Mouse (Mus musculus): ENCODE measurements around the gene Fam168a. TPM values are rescaled to one million over a fixed set of nuclear protein-coding genes. Genes with fewer than 3 reads are reported as not detected.

Fam168a gene
- total and polyA plus RNA-seq, 3 experiments, result 3.1 to 19.2 TPM; not detected in 1

DNA sequence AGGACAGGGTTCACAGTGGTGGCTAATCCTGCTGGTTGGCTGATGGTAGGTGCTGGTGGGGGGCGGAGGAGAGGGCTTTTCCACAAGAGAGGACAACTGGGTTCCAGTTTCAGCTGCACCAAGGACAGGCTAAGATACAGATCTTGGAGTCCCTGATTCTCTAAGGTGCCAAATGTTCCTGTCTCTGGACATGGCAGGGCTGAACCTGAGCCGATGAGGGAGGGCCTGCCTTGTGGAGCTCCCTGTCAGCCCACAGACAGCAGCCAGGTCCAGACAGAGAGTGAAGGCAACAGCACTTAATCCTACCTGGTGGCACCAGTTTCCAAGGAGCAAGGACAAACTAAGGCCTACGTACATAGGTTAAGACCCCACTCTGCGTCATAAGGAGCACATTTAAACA is 178.0 kb downstream of the Fam168a start:
- Histone ChIP-seq H3K9me3 (replicated peaks; ENCODE audit: insufficient read depth, low read length) (no peaks in the 10 kb centered on the region), H3K9ac (ENCODE audit: control insufficient read depth, low read depth, low read length, poor library complexity, severe bottlenecking) (no peak overlapping the region), H3K36me3 (ENCODE audit: control insufficient read depth in 1 of 2, insufficient read depth in 2 of 2, low read length in 2 of 2) (no peaks in the 10 kb centered on the region), H3K79me2 (ENCODE audit: control insufficient read depth, insufficient read depth, low read length, poor library complexity) (no peaks in the 10 kb centered on the region), H3K27ac (ENCODE audit: control insufficient read depth, low read depth, low read length) (no peak overlapping the region), H3K4me3 (ENCODE audit: control insufficient read depth in 1 of 2, insufficient read depth in 1 of 2, low read depth in 2 of 2, low read length in 2 of 2) (no peak overlapping the region), H3K27me3 (ENCODE audit: control insufficient read depth in 1 of 2, insufficient read depth in 2 of 2, low read length in 2 of 2) (0 out of 4 replicates have a peak, but pooled peaks cover 0 to 1% of the 10 kb centered on the region in 2 experiments), H3K4me1 (ENCODE audit: control insufficient read depth in 1 of 2, insufficient read depth in 2 of 2, low read length in 2 of 2) (no peaks in the 10 kb centered on the region)
- DNase-seq (ENCODE audit: low read depth, low spot score), result no peak
- no peak for TF ChIP-seq POLR2AphosphoS5 (IDR thresholded peaks at IDR 0.05; ENCODE audit: borderline replicate concordance, low read depth, low read length)
- TF ChIP-seq MEF2A (IDR thresholded peaks at IDR 0.05; ENCODE audit: extremely low read depth, insufficient replicate concordance, low read depth, low read length, poor library complexity, severe bottlenecking), result no peak
- TF ChIP-seq ELF1 (IDR thresholded peaks at IDR 0.05; ENCODE audit: low read depth, low read length), result no peak
- no peak for TF ChIP-seq CHD1 (IDR thresholded peaks at IDR 0.05; ENCODE audit: low read depth, low read length)

DNA sequence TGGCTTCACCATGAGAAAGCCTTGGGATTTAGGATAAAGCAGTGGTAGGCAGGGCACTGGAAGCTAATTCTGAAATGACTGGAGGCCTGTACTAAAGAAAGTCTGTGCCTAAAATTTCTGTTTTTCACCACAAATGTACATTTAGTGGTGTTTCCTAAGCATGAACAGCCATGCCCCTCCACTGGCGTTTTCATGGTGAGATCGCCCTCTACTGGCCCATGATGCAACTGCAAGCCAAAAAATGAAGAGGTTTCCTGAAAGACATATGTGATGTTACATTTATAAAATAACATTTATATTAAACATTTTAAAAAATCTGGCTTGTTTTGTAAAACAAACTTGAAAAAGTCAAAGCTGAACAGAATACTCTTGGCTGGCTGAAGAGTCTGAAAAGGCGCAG is 180.1 kb downstream of the Fam168a start:
- peak; percentile 67 for DNase-seq (ENCODE audit: low read depth, low spot score)
- Histone ChIP-seq H3K4me3 (ENCODE audit: control insufficient read depth in 1 of 2, insufficient read depth in 1 of 2, low read depth in 2 of 2, low read length in 2 of 2) (no peak overlapping the region), H3K27me3 (ENCODE audit: control insufficient read depth in 1 of 2, insufficient read depth in 2 of 2, low read length in 2 of 2) (no peaks in the 10 kb centered on the region)

More for the DNA sequence above, 180.1 kb downstream of the Fam168a start:
- no peak overlapping the region for H3K9ac ChIP-seq (ENCODE audit: control insufficient read depth, low read depth, low read length, poor library complexity, severe bottlenecking)
- H3K27ac ChIP-seq (ENCODE audit: control insufficient read depth, low read depth, low read length), result no peak overlapping the region
- H3K4me1 ChIP-seq (ENCODE audit: control insufficient read depth in 1 of 2, insufficient read depth in 2 of 2, low read length in 2 of 2), result no peaks in the 10 kb centered on the region
- no peaks in the 10 kb centered on the region for H3K36me3 ChIP-seq (ENCODE audit: control insufficient read depth in 1 of 2, insufficient read depth in 2 of 2, low read length in 2 of 2)
- TF ChIP-seq CTCF (IDR thresholded peaks at IDR 0.05 in 2 of 3, conservative IDR thresholded peaks at IDR 0.05 in 1 of 3; ENCODE audit: control insufficient read depth in 1 of 3, insufficient read depth in 1 of 3, low read depth in 2 of 3, low read length in 3 of 3, poor library complexity in 1 of 3, severe bottlenecking in 1 of 3) (peak; percentile 78 to 87 (median 86)), MEF2A (IDR thresholded peaks at IDR 0.05; ENCODE audit: extremely low read depth, insufficient replicate concordance, low read depth, low read length, poor library complexity, severe bottlenecking) (no peak), POLR2A (IDR thresholded peaks at IDR 0.05; ENCODE audit: control insufficient read depth in 1 of 2, insufficient read depth in 1 of 2, low read depth in 1 of 2, low read length in 2 of 2, poor library complexity in 1 of 2) (no peak), BHLHE40 (IDR thresholded peaks at IDR 0.05; ENCODE audit: borderline replicate concordance, low read depth, low read length) (no peak), JUND (IDR thresholded peaks at IDR 0.05; ENCODE audit: low read depth, low read length) (no peak), SMC3 (IDR thresholded peaks at IDR 0.05; ENCODE audit: low read depth, low read length) (peak; percentile 83), SIN3A (IDR thresholded peaks at IDR 0.05; ENCODE audit: low read length) (no peak), MXI1 (IDR thresholded peaks at IDR 0.05; ENCODE audit: low read depth, low read length) (no peak), GABPA (IDR thresholded peaks at IDR 0.05; ENCODE audit: low read depth, low read length) (no peak), ZC3H11A (IDR thresholded peaks at IDR 0.05; ENCODE audit: low read depth, low read length) (peak; percentile 82), NELFE (IDR thresholded peaks at IDR 0.05; ENCODE audit: low read depth, low read length) (no peak), NRF1 (IDR thresholded peaks at IDR 0.05; ENCODE audit: insufficient read depth, low read depth, low read length, poor library complexity, severe bottlenecking) (no peak), MYB (IDR thresholded peaks at IDR 0.05; ENCODE audit: low read depth, low read length) (no peak), ELF1 (IDR thresholded peaks at IDR 0.05; ENCODE audit: low read depth, low read length) (no peak), MAFK (IDR thresholded peaks at IDR 0.05; ENCODE audit: borderline replicate concordance, low read depth, low read length) (no peak), ZMIZ1 (IDR thresholded peaks at IDR 0.05; ENCODE audit: low read depth, low read length) (no peak), EP300 (IDR thresholded peaks at IDR 0.05; ENCODE audit: low read depth in 1 of 2, low read length in 2 of 2) (no peak), TBP (IDR thresholded peaks at IDR 0.05; ENCODE audit: low read depth, low read length) (no peak), MAX (IDR thresholded peaks at IDR 0.05; ENCODE audit: low read length) (no peak), TCF12 (IDR thresholded peaks at IDR 0.05; ENCODE audit: low read depth, low read length) (no peak), CHD2 (IDR thresholded peaks at IDR 0.05; ENCODE audit: low read length) (no peak), RAD21 (IDR thresholded peaks at IDR 0.05; ENCODE audit: low read depth, low read length) (peak; percentile 90), HCFC1 (IDR thresholded peaks at IDR 0.05; ENCODE audit: low read depth, low read length) (no peak), ZKSCAN1 (IDR thresholded peaks at IDR 0.05; ENCODE audit: low read depth, low read length) (no peak), RCOR1 (IDR thresholded peaks at IDR 0.05; ENCODE audit: low read depth, low read length) (no peak), TAL1 (IDR thresholded peaks at IDR 0.05; ENCODE audit: low read length) (no peak), MYC (IDR thresholded peaks at IDR 0.05; ENCODE audit: low read depth, low read length) (no peak), USF2 (IDR thresholded peaks at IDR 0.05; ENCODE audit: borderline replicate concordance in 1 of 2, insufficient read depth in 1 of 2, low read depth in 1 of 2, low read length in 2 of 2) (no peak)
- H3K9me3 ChIP-seq (replicated peaks; ENCODE audit: insufficient read depth, low read length), result no peaks in the 10 kb centered on the region
- no peaks in the 10 kb centered on the region for H3K79me2 ChIP-seq (ENCODE audit: control insufficient read depth, insufficient read depth, low read length, poor library complexity)
